Mouse (Mus musculus) bone marrow, adult 2 months (tissue): Measurements from ENCODE around the gene Carmil1.

Experiments
- CTCF ChIP-seq: fragments of 200-500 bp; IDR thresholded peaks from 2 replicates; pipeline ENCODE4 v1.5.1; 2011; ENCODE audit warnings: low read length, control low read depth; ENCODE audit not compliant: control insufficient read depth, insufficient read depth
- POLR2A ChIP-seq: fragments of 200-500 bp; IDR thresholded peaks from 2 replicates; pipeline ENCODE4 v1.6.1; 2011; ENCODE audit warnings: low read depth, mild to moderate bottlenecking, control low read depth, low read length, borderline replicate concordance; ENCODE audit not compliant: control insufficient read depth

GRCm38 (mm10) chr13:24280439-24281431 is at the start of gene Carmil1:
- TF ChIP-seq CTCF, result peak; percentile 48; the same call in 1 of the 2 replicates
- no peak for TF ChIP-seq POLR2A
